Mouse (Mus musculus): Measurements from ENCODE around the gene Itgax.
"Not testable (repeated sequence)": the region's sequence is repeated elsewhere in the genome, so short reads cannot be mapped to it uniquely, and the experiment has no call there.

Itgax gene

GRCm38 (mm10) chr7:128158688-128159354 lies 29.5 kb downstream of the Itgax start:
- DNase-seq (ENCODE audit: low spot score), result not testable (repeated sequence)

GRCm38 (mm10) chr7:128164001-128164400 lies 34.7 kb downstream of the Itgax start:
- no peak for DNase-seq (ENCODE audit: low spot score)

- no peak for DNase-seq (ENCODE audit: low spot score)
Measured at GRCm38 (mm10) chr7:128166391-128166790, 37.0 kb downstream of the Itgax start.

- no peak for DNase-seq (ENCODE audit: low spot score)
Measured at GRCm38 (mm10) chr7:128169996-128170395, 40.6 kb downstream of the Itgax start.

GRCm38 (mm10) chr7:128178385-128178784 lies 49.0 kb downstream of the Itgax start:
- no peak for DNase-seq (ENCODE audit: low spot score)

GRCm38 (mm10) chr7:128180126-128180525 lies 50.8 kb downstream of the Itgax start:
- no peak for DNase-seq (ENCODE audit: low spot score)

GRCm38 (mm10) chr7:128180546-128180945 lies 51.2 kb downstream of the Itgax start:
- DNase-seq (ENCODE audit: low spot score), result no peak

GRCm38 (mm10) chr7:128181691-128182090 lies 52.3 kb downstream of the Itgax start:
- no peak for DNase-seq (ENCODE audit: low spot score)
